Mouse (Mus musculus): ENCODE measurements around the gene Agbl5.

- no peak for TF ChIP-seq POLR2A (IDR thresholded peaks at IDR 0.05; ENCODE audit: borderline replicate concordance, extremely low read depth, insufficient read depth, insufficient read length, poor library complexity, severe bottlenecking)
- no peak for TF ChIP-seq CTCF (IDR thresholded peaks at IDR 0.05; ENCODE audit: borderline replicate concordance, extremely low read depth, insufficient read depth, insufficient read length)
Measured at GRCm38 (mm10) chr5:30917891-30918670, 29.6 kb downstream of the Agbl5 start.
